Mouse (Mus musculus) G1E (cell line): Measurements from ENCODE around the gene Dscam.

ENCODE experiments used
- CTCF ChIP-seq: IDR thresholded peaks from 2 replicates; pipeline ENCODE4 v1.5.1; 2012; ENCODE audit warnings: low read depth, low read length, inconsistent platforms, mixed read lengths
- GATA1 ChIP-seq: IDR thresholded peaks from 2 replicates; pipeline ENCODE4 v1.6.1; 2012; ENCODE audit warnings: borderline replicate concordance, low read length, inconsistent platforms, mixed read lengths
- GATA2 ChIP-seq: IDR thresholded peaks from 2 replicates; pipeline ENCODE4 v1.6.1; 2012; ENCODE audit warnings: low read depth, low read length, inconsistent platforms, borderline replicate concordance
- POLR2AphosphoS5 ChIP-seq: IDR thresholded peaks from 2 replicates; pipeline ENCODE4 v1.6.1; 2012; ENCODE audit warnings: low read depth, low read length, inconsistent platforms; ENCODE audit not compliant: insufficient replicate concordance
- TAL1 ChIP-seq: conservative IDR thresholded peaks from 2 replicates; pipeline ENCODE4 v1.6.1; 2012; ENCODE audit warnings: low read depth, low read length, inconsistent platforms, mixed read lengths

GRCm38 (mm10) chr16:97168030-97168429 lies 2.5 kb downstream of the Dscam start:
- TF ChIP-seq CTCF, result no peak
- no peak for TF ChIP-seq GATA1
- no peak for TF ChIP-seq TAL1
- no peak for TF ChIP-seq POLR2AphosphoS5
- TF ChIP-seq GATA2, result no peak
